Mouse (Mus musculus): Measurements from ENCODE around the gene Mroh7. TPM values are rescaled to one million over a fixed set of nuclear protein-coding genes. Genes with fewer than 3 reads are reported as not detected.

Mroh7 gene
- polyA plus RNA-seq, 1 experiment from 2014 or later, result not detected

GRCm38 (mm10) chr4:106633281-106634085 is 97.2 kb downstream of the Mroh7 start:
- DNase-seq (ENCODE audit: low spot score), result no peak

GRCm38 (mm10) chr4:106632313-106632712 is 98.4 kb downstream of the Mroh7 start:
- DNase-seq (ENCODE audit: low spot score), result no peak

Other genes with a start within 250 kb of the Mroh7 start
- gene Bsnd, start 238.6 kb downstream of the Mroh7 start, polyA plus RNA-seq (2015; fragmentation: Nextera tagmentation; extraction: Ambion mirVana), result 0.08 and 0.16 TPM in 2 replicates
- 7.2 and 7.8 TPM in 2 replicates for gene Dhcr24, start 169.9 kb downstream of the Mroh7 start, polyA plus RNA-seq (2015; fragmentation: Nextera tagmentation; extraction: Ambion mirVana)
- 0.15 TPM in 1 of 2 replicates, not detected in the other for gene Lexm, start 113.7 kb downstream of the Mroh7 start, polyA plus RNA-seq (2015; fragmentation: Nextera tagmentation; extraction: Ambion mirVana)
- 0.17 and 0.43 TPM in 2 replicates for gene Ttc22, start 108.5 kb downstream of the Mroh7 start, polyA plus RNA-seq (2015; fragmentation: Nextera tagmentation; extraction: Ambion mirVana)
- 12.7 and 13.9 TPM in 2 replicates for gene Pars2, start 79.9 kb downstream of the Mroh7 start, polyA plus RNA-seq (2015; fragmentation: Nextera tagmentation; extraction: Ambion mirVana)
- 61.4 TPM in 2 replicates for gene Ttc4, start 52.0 kb downstream of the Mroh7 start, polyA plus RNA-seq (2015; fragmentation: Nextera tagmentation; extraction: Ambion mirVana)
- 0.21 and 0.22 TPM in 2 replicates for gene Fam151a, start 3.0 kb upstream of the Mroh7 start, polyA plus RNA-seq (2015; fragmentation: Nextera tagmentation; extraction: Ambion mirVana)
- gene Acot11, start 74.1 kb upstream of the Mroh7 start, polyA plus RNA-seq (2015; fragmentation: Nextera tagmentation; extraction: Ambion mirVana), result 0.78 and 0.88 TPM in 2 replicates
- 93.6 and 106 TPM in 2 replicates for gene Ssbp3, start 179.8 kb upstream of the Mroh7 start, polyA plus RNA-seq (2015; fragmentation: Nextera tagmentation; extraction: Ambion mirVana)